Comparison of ENCODE assay signal across 8 mouse cellular contexts in genomic region chr13:74808152-74808929, GRCm38 (mm10). TPM values are rescaled to one million over a fixed set of nuclear protein-coding genes. Genes with fewer than 3 reads are reported as not detected.
DNase-seq lines count a peak whose midpoint lies in the region; ATAC-seq and TF ChIP-seq lines count a peak whose summit lies in the region.

TSS of gene Cast (minus strand) at chr13:74808810.

- no peaks in the 10 kb centered on the region for H3K36me3 ChIP-seq in hindbrain, postnatal 0 days (ENCODE audit: insufficient read depth, low read length)
- H3K36me3 ChIP-seq in liver, embryonic 14.5 days (replicated peaks; ENCODE audit: control insufficient read depth, insufficient read depth, low read depth): no peaks in the 10 kb centered on the region
- H3K36me3 ChIP-seq in testis, adult 2 months (ENCODE audit: control insufficient read depth, insufficient read depth, low read length): no peaks in the 10 kb centered on the region

- 3% methylated on average over 36 of the region's 36 CpGs for WGBS in hindbrain, postnatal 0 days
- under 1% methylated on average over 36 of the region's 36 CpGs for WGBS in liver, embryonic 14.5 days (ENCODE audit: insufficient replicate concordance)

- DNase-seq in layer of hippocampus, adult 2 months (ENCODE audit: low spot score in 2 of 2): no peak
- no peak for DNase-seq in layer of hippocampus, postnatal 14 days (ENCODE audit: low spot score in 2 of 2)
- peak; percentile 8 to 11 for DNase-seq in cerebellum, postnatal 14 days
- peak; percentile 53 for DNase-seq in gastrocnemius, postnatal 10 days
- DNase-seq in hindbrain, postnatal 0 days (ENCODE audit: low spot score): peak; percentile 30
- DNase-seq in liver, embryonic 14.5 days (ENCODE audit: low read depth in 3 of 3, low spot score in 3 of 3): peak in 1 of 3 experiments; percentile 53
- DNase-seq in natural killer cell, adult 2 months (ENCODE audit: low spot score in 2 of 2): peak; percentile 24 to 39

- no peak for TF ChIP-seq POLR2A in testis, adult 2 months (IDR thresholded peaks at IDR 0.05; ENCODE audit: control insufficient read depth, low read depth, low read length)

- TF ChIP-seq EP300 in liver, embryonic 14.5 days (IDR thresholded peaks at IDR 0.05; ENCODE audit: low read depth): no peak

- H3K4me2 ChIP-seq in hindbrain, postnatal 0 days (ENCODE audit: low read depth, low read length): peak within 1 kb of the TSS; percentile 100
- peak within 1 kb of the TSS; percentile 77 for H3K4me2 ChIP-seq in liver, embryonic 14.5 days (ENCODE audit: low read depth)

- H3K27me3 ChIP-seq in hindbrain, postnatal 0 days (ENCODE audit: insufficient read depth, low read length): no peaks in the 10 kb centered on the region
- H3K27me3 ChIP-seq in liver, embryonic 14.5 days (ENCODE audit: control insufficient read depth, insufficient read depth, low read length): no peaks in the 10 kb centered on the region
- H3K27me3 ChIP-seq in testis, adult 2 months (ENCODE audit: control insufficient read depth, insufficient read depth, low read length): no peaks in the 10 kb centered on the region; the same call in 1 of the 2 replicates

- peak within 1 kb of the TSS; percentile 55 for H3K27ac ChIP-seq in layer of hippocampus, adult 2 months
- peak within 1 kb of the TSS; percentile 48; the same call in 1 of the 2 replicates for H3K27ac ChIP-seq in hindbrain, postnatal 0 days
- peak within 1 kb of the TSS; percentile 54 for H3K27ac ChIP-seq in liver, embryonic 14.5 days
- H3K27ac ChIP-seq in testis, adult 2 months (ENCODE audit: control insufficient read depth, insufficient read depth, low read depth, low read length): peak within 1 kb of the TSS; percentile 1

- no peaks in the 10 kb centered on the region for H3K4me1 ChIP-seq in hindbrain, postnatal 0 days (ENCODE audit: insufficient read depth, low read length)
- peaks cover 4 to 7% of the 10 kb centered on the region in 2 experiments for H3K4me1 ChIP-seq in liver, embryonic 14.5 days (replicated peaks; ENCODE audit: control insufficient read depth in 2 of 2, insufficient read depth in 2 of 2, low read length in 1 of 2)
- H3K4me1 ChIP-seq in testis, adult 2 months (ENCODE audit: control insufficient read depth, insufficient read depth, low read length): peaks cover 7% of the 10 kb centered on the region

- H3K9me3 ChIP-seq in hindbrain, postnatal 0 days (ENCODE audit: low read length): no peaks in the 10 kb centered on the region
- no peaks in the 10 kb centered on the region for H3K9me3 ChIP-seq in liver, embryonic 14.5 days (ENCODE audit: control insufficient read depth, low read length)

- ATAC-seq in hindbrain, postnatal 0 days: peak; percentile 87
- ATAC-seq in liver, embryonic 14.5 days (ENCODE audit: insufficient read depth): peak; percentile 83

- no peak for TF ChIP-seq CTCF in layer of hippocampus, adult 2 months (conservative IDR thresholded peaks at IDR 0.05)
- TF ChIP-seq CTCF in hindbrain, postnatal 0 days (IDR thresholded peaks at IDR 0.05; ENCODE audit: low read depth): no peak
- no peak for TF ChIP-seq CTCF in liver, embryonic 14.5 days (IDR thresholded peaks at IDR 0.05; ENCODE audit: low read depth)
- no peak for TF ChIP-seq CTCF in testis, adult 2 months (IDR thresholded peaks at IDR 0.05; ENCODE audit: control insufficient read depth, insufficient read depth, insufficient replicate concordance, low read depth, low read length)

- peak within 1 kb of the TSS; percentile 61 for H3K4me3 ChIP-seq in layer of hippocampus, adult 2 months
- peak within 1 kb of the TSS; percentile 73 for H3K4me3 ChIP-seq in hindbrain, postnatal 0 days (ENCODE audit: low read length)
- H3K4me3 ChIP-seq in liver, embryonic 14.5 days (ENCODE audit: insufficient read depth in 1 of 2, low read depth in 2 of 2, low read length in 2 of 2): peak within 1 kb of the TSS; percentile 71 to 79
- H3K4me3 ChIP-seq in testis, adult 2 months (ENCODE audit: control insufficient read depth, low read depth, low read length): peak within 1 kb of the TSS; percentile 80

- peak within 1 kb of the TSS; percentile 55 for H3K9ac ChIP-seq in hindbrain, postnatal 0 days (replicated peaks; ENCODE audit: low read length)
- H3K9ac ChIP-seq in liver, embryonic 14.5 days (replicated peaks): peak within 1 kb of the TSS; percentile 52

RNA-seq across cellular contexts. Expression of gene Cast, which starts in this region (rescaled TPM):
- total RNA-seq in layer of hippocampus, adult 2 months (2021): 1 to 10 TPM; 6.6 to 7.1 TPM
- total RNA-seq in layer of hippocampus, postnatal 14 days (2021): 1 to 10 TPM; 6.2 to 6.5 TPM
- 10 to 100 TPM; 76.5 to 89.5 TPM for total RNA-seq in gastrocnemius, postnatal 10 days (2021)
- total RNA-seq in hindbrain, postnatal 0 days (2014; rRNA removed): 2.9 and 4.2 TPM in 2 replicates
- 7.5 and 7.7 TPM in 2 replicates for polyA plus RNA-seq in hindbrain, postnatal 0 days (2015; fragmentation: Nextera tagmentation; extraction: Ambion mirVana)
- 7.7 and 15.6 TPM in 2 replicates for polyA plus RNA-seq in liver, embryonic 14.5 days (2012; rRNA removed)
- 35.1 and 35.5 TPM in 2 replicates for polyA plus RNA-seq in liver, embryonic 14.5 days (2014; fragmentation: Nextera tagmentation; extraction: Ambion mirVana)
- 83.5 and 92.8 TPM in 2 replicates for polyA plus RNA-seq in testis, adult 2 months (2012; rRNA removed)

Comparison
In these comparisons a context has a peak if more than half of its experiments do, and no peak if none do; other contexts are left out.
1. RNA of gene Cast (total RNA-seq): 76.5 to 89.5 TPM in gastrocnemius, postnatal 10 days; 6.6 to 7.1 TPM in layer of hippocampus, adult 2 months, 6.2 to 6.5 TPM in layer of hippocampus, postnatal 14 days and 2.9 to 4.2 TPM in hindbrain, postnatal 0 days; every median in the first group is over 4 times any median in the second.
2. DNase-seq: peak in cerebellum, postnatal 14 days (2 of 2), gastrocnemius, postnatal 10 days (single experiment), hindbrain, postnatal 0 days (single experiment) and natural killer cell, adult 2 months (2 of 2); none in layer of hippocampus, adult 2 months (0 of 2) and layer of hippocampus, postnatal 14 days (0 of 2).
3. H3K27ac ChIP-seq: peak in every context shown above with its lines; median percentile 55 in layer of hippocampus, adult 2 months; 54 in liver, embryonic 14.5 days; 48 in hindbrain, postnatal 0 days; 1 in testis, adult 2 months.
4. Peak in every context shown above with its lines, with median percentiles within 50 percentile points of each other: H3K4me3 ChIP-seq.